In the genomic region with DNA sequence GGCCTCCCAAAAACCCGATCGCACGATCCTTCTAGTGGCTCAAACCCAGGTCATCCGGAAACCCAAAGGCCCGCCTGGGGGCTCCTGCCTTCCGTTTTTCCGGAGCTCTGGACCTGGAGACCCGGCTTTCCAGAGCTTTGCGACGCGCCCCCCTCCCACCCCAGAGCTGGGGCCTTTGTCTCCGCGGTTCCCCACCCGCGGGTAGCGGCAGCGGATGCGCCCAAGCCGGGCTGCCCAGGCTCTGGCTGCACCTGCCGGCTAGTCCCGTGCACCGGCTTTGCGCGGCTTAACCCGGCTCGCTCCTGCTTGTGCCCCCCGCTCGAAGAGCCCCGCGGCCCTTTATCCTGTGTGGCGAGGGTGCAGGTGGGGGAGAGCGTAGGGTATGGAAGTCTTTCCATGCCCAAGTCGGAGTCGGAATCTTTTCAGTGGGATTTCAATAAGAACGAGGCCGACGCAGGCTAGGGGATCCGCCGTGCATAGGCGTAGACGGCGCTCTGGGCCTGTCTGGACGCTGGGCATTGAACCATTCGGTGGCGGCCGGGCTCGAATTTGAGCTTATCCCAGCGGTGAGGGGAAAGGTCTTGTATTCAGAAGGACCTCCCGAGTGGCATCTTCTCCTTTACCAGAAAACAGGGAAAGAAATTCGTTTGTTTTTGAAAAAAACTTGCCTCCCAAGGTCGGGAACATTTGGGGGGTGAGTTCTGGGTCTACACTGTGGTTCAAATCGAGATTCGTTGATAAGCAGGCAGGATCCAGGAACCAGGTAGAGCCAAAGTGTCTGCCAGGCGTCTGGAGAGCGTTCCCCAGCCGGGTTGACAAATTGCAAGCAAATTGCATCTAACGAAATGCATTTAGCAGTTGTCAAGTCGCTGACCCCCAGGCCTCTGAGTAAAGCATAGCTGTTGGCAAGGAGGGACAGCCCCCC, we compare ENCODE assay signal across 8 mouse cellular contexts. TPM values are rescaled to one million over a fixed set of nuclear protein-coding genes. Genes with fewer than 3 reads are reported as not detected.
DNase-seq lines count a peak whose midpoint lies in the region; ATAC-seq and TF ChIP-seq lines count a peak whose summit lies in the region.

No protein-coding gene starts in this region.

- intact Hi-C loops in left cerebral cortex, postnatal 10 days (cut with DNase I) = loop anchor here (10.0 kb wide), 1 partner anchor 240 kb away; no protein-coding TSS in a partner anchor

- H3K27me3 ChIP-seq in lung, embryonic 15.5 days = peaks cover 100% of the 10 kb centered on the region
- peaks cover 89% of the 10 kb centered on the region for H3K27me3 ChIP-seq in embryonic facial prominence, embryonic 11.5 days (ENCODE audit: control insufficient read depth, insufficient read depth, low read length)
- peaks cover 89% of the 10 kb centered on the region for H3K27me3 ChIP-seq in hindbrain, postnatal 0 days (ENCODE audit: insufficient read depth, low read length)
- peaks cover 93% of the 10 kb centered on the region for H3K27me3 ChIP-seq in midbrain, embryonic 14.5 days (ENCODE audit: control insufficient read depth, insufficient read depth, low read length)

- no peak for TF ChIP-seq CTCF in hindbrain, postnatal 0 days (IDR thresholded peaks at IDR 0.05; ENCODE audit: low read depth)

- ATAC-seq in lung, embryonic 15.5 days (ENCODE audit: borderline replicate concordance, extremely low read depth, low FRiP score, low TSS enrichment) = no peak
- no peak for ATAC-seq in embryonic facial prominence, embryonic 11.5 days (replicated peaks; ENCODE audit: insufficient number of reproducible peaks, low FRiP score, low TSS enrichment, low read depth)
- ATAC-seq in hindbrain, postnatal 0 days = no peak
- no peak for ATAC-seq in midbrain, embryonic 14.5 days (ENCODE audit: low FRiP score, low TSS enrichment)

- H3K27ac ChIP-seq in lung, embryonic 15.5 days = no peak overlapping the region
- H3K27ac ChIP-seq in embryonic facial prominence, embryonic 11.5 days (replicated peaks; ENCODE audit: low read depth, low read length) = no peak overlapping the region
- no peak overlapping the region for H3K27ac ChIP-seq in hindbrain, postnatal 0 days
- peak overlapping the region; percentile 86 for H3K27ac ChIP-seq in midbrain, embryonic 14.5 days (replicated peaks; ENCODE audit: low read depth, low read length)

- H3K4me1 ChIP-seq in lung, embryonic 15.5 days = peaks cover 51% of the 10 kb centered on the region
- H3K4me1 ChIP-seq in embryonic facial prominence, embryonic 11.5 days (ENCODE audit: control insufficient read depth, insufficient read depth, low read length) = peaks cover 21% of the 10 kb centered on the region
- peaks cover 8% of the 10 kb centered on the region; the same call in 1 of the 2 replicates for H3K4me1 ChIP-seq in hindbrain, postnatal 0 days (ENCODE audit: insufficient read depth, low read length)
- peaks cover 45% of the 10 kb centered on the region for H3K4me1 ChIP-seq in midbrain, embryonic 14.5 days (ENCODE audit: control insufficient read depth, insufficient read depth, low read length)

- DNase-seq in lung, adult 18-20 months = no peak
- peak; percentile 61 for DNase-seq in embryonic facial prominence, embryonic 11.5 days (ENCODE audit: low spot score)
- no peak for DNase-seq in hindbrain, postnatal 0 days (ENCODE audit: low spot score)
- DNase-seq in midbrain, embryonic 14.5 days = peak; percentile 70
- no peak for DNase-seq in ovary, postnatal 14 days (ENCODE audit: low spot score)
- no peak for DNase-seq in left cerebral cortex, postnatal 10 days (ENCODE audit: extremely low spot score in 1 of 2, low spot score in 2 of 2)
- DNase-seq in right cerebral cortex, adult 18-20 months = no peak

- H3K4me2 ChIP-seq in lung, embryonic 15.5 days = peak overlapping the region; percentile 74
- H3K4me2 ChIP-seq in embryonic facial prominence, embryonic 11.5 days (ENCODE audit: low read depth, low read length) = peak overlapping the region; percentile 83
- H3K4me2 ChIP-seq in hindbrain, postnatal 0 days (ENCODE audit: low read depth, low read length) = peak overlapping the region; percentile 46
- H3K4me2 ChIP-seq in midbrain, embryonic 14.5 days (ENCODE audit: low read length) = peak overlapping the region; percentile 61

- 3% methylated on average over 58 of the region's 58 CpGs for whole genome bisulfite sequencing in lung, embryonic 15.5 days
- 1% methylated on average over 58 of the region's 58 CpGs for WGBS in embryonic facial prominence, embryonic 11.5 days
- WGBS in hindbrain, postnatal 0 days = 2% methylated on average over 56 of the region's 58 CpGs
- under 1% methylated on average over 58 of the region's 58 CpGs for WGBS in midbrain, embryonic 14.5 days

- no peaks in the 10 kb centered on the region for H3K9me3 ChIP-seq in lung, embryonic 15.5 days
- no peaks in the 10 kb centered on the region for H3K9me3 ChIP-seq in embryonic facial prominence, embryonic 11.5 days (replicated peaks; ENCODE audit: control insufficient read depth, low read length)
- no peaks in the 10 kb centered on the region for H3K9me3 ChIP-seq in hindbrain, postnatal 0 days (ENCODE audit: low read length)
- H3K9me3 ChIP-seq in midbrain, embryonic 14.5 days (ENCODE audit: control insufficient read depth, low read length) = no peaks in the 10 kb centered on the region

- H3K36me3 ChIP-seq in lung, embryonic 15.5 days = no peaks in the 10 kb centered on the region
- no peaks in the 10 kb centered on the region for H3K36me3 ChIP-seq in embryonic facial prominence, embryonic 11.5 days (replicated peaks; ENCODE audit: control insufficient read depth, insufficient read depth, low read depth, low read length)
- H3K36me3 ChIP-seq in hindbrain, postnatal 0 days (ENCODE audit: insufficient read depth, low read length) = no peaks in the 10 kb centered on the region
- H3K36me3 ChIP-seq in midbrain, embryonic 14.5 days (ENCODE audit: control insufficient read depth, insufficient read depth, low read length) = no peaks in the 10 kb centered on the region

- peak overlapping the region; percentile 39 for H3K4me3 ChIP-seq in lung, embryonic 15.5 days
- H3K4me3 ChIP-seq in embryonic facial prominence, embryonic 11.5 days (ENCODE audit: low read depth, low read length) = peak overlapping the region; percentile 38
- peak overlapping the region; percentile 30 for H3K4me3 ChIP-seq in hindbrain, postnatal 0 days (ENCODE audit: low read length)
- peak overlapping the region; percentile 42 for H3K4me3 ChIP-seq in midbrain, embryonic 14.5 days (replicated peaks; ENCODE audit: low read depth, low read length)

- peak overlapping the region; percentile 29 for H3K9ac ChIP-seq in lung, embryonic 15.5 days
- peak overlapping the region; percentile 55 for H3K9ac ChIP-seq in embryonic facial prominence, embryonic 11.5 days (replicated peaks; ENCODE audit: low read length)
- no peak overlapping the region; the same call in 1 of the 2 replicates for H3K9ac ChIP-seq in hindbrain, postnatal 0 days (replicated peaks; ENCODE audit: low read length)
- peak overlapping the region; percentile 70 for H3K9ac ChIP-seq in midbrain, embryonic 14.5 days (replicated peaks; ENCODE audit: low read length)

RNA-seq across cellular contexts. Expression of gene Gata2, which starts 0.6 kb away (rescaled TPM):
- 17.5 and 17.9 TPM in 2 replicates for polyA plus RNA-seq in lung, embryonic 15.5 days (2015; fragmentation: Nextera tagmentation; extraction: Ambion mirVana)
- polyA plus RNA-seq in embryonic facial prominence, embryonic 11.5 days (2014; fragmentation: Nextera tagmentation; extraction: Ambion mirVana) = 28.3 and 30.0 TPM in 2 replicates
- total RNA-seq in hindbrain, postnatal 0 days (2014; rRNA removed) = 6.1 and 7.5 TPM in 2 replicates
- polyA plus RNA-seq in hindbrain, postnatal 0 days (2015; fragmentation: Nextera tagmentation; extraction: Ambion mirVana) = 17.9 and 19.7 TPM in 2 replicates
- polyA plus RNA-seq in midbrain, embryonic 14.5 days (2014; fragmentation: Nextera tagmentation; extraction: Ambion mirVana) = 15.4 and 23.0 TPM in 2 replicates
- 1 to 10 TPM; 3.2 to 6.4 TPM for total RNA-seq in left cerebral cortex, postnatal 10 days (2021)

RNA-seq across cellular contexts. Expression of gene Dnajb8, which starts 27.8 kb away (rescaled TPM):
- not detected in 2 replicates for polyA plus RNA-seq in lung, embryonic 15.5 days (2015; fragmentation: Nextera tagmentation; extraction: Ambion mirVana)
- not detected in 2 replicates for polyA plus RNA-seq in embryonic facial prominence, embryonic 11.5 days (2014; fragmentation: Nextera tagmentation; extraction: Ambion mirVana)
- total RNA-seq in hindbrain, postnatal 0 days (2014; rRNA removed) = not detected in 2 replicates
- not detected in 2 replicates for polyA plus RNA-seq in hindbrain, postnatal 0 days (2015; fragmentation: Nextera tagmentation; extraction: Ambion mirVana)
- polyA plus RNA-seq in midbrain, embryonic 14.5 days (2014; fragmentation: Nextera tagmentation; extraction: Ambion mirVana) = not detected in 2 replicates
- not detected for total RNA-seq in left cerebral cortex, postnatal 10 days (2021)

Comparison
In these comparisons a context has a peak if more than half of its experiments do, and no peak if none do; other contexts are left out.
1. DNase-seq: peak in embryonic facial prominence, embryonic 11.5 days (single experiment) and midbrain, embryonic 14.5 days (single experiment); none in lung, adult 18-20 months (0 of 2), hindbrain, postnatal 0 days (single experiment), ovary, postnatal 14 days (single experiment), left cerebral cortex, postnatal 10 days (0 of 2) and right cerebral cortex, adult 18-20 months (single experiment).
2. Peak in every context shown above with its lines, with median percentiles within 50 percentile points of each other: H3K4me2 ChIP-seq and H3K4me3 ChIP-seq.